Mouse (Mus musculus) stomach, postnatal 0 days (tissue): Measurements from ENCODE around the gene AI481877.

ENCODE experiments used
- CTCF ChIP-seq: IDR thresholded peaks from 2 replicates; pipeline ENCODE4 v1.5.1; 2016; ENCODE audit warnings: antibody characterized with exemption, low read depth, mild to moderate bottlenecking, moderate library complexity
- EP300 ChIP-seq: optimal IDR thresholded peaks from 2 replicates; pipeline ENCODE3; 2016; ENCODE audit warnings: antibody characterized with exemption

GRCm38 (mm10) chr4:59083430-59083829 is 55.4 kb downstream of the AI481877 start:
- TF ChIP-seq CTCF (no peak), EP300 (no peak)
